Mouse (Mus musculus) gastrocnemius, adult 18-20 months (tissue): ENCODE measurements around the gene Map3k11. TPM values are rescaled to one million over a fixed set of nuclear protein-coding genes. Genes with fewer than 3 reads are reported as not detected.
"Not testable (repeated sequence)": the region's sequence is repeated elsewhere in the genome, so short reads cannot be mapped to it uniquely, and the experiment has no call there.

Source experiments
- DNase-seq: peaks from one replicate; pipeline ENCODE4 v3.0.0; 2021; ENCODE audit warnings: low spot score
- total RNA-seq, 2 experiments: library from RNA; stranded (reverse); gene quantifications; 2 replicates each; pipeline ENCODE4 v1.2.3; 2021

The Map3k11 gene
- total RNA-seq, 2 experiments from 2014 or later = 8.6 to 9.4 TPM

- no peak for DNase-seq
These were observed 23.1 kb upstream of the Map3k11 start for GRCm38 (mm10) chr19:5665465-5665864.

GRCm38 (mm10) chr19:5666386-5666785 lies 22.2 kb upstream of the Map3k11 start:
- DNase-seq = no peak

- no peak for DNase-seq
These were observed 20.2 kb upstream of the Map3k11 start for GRCm38 (mm10) chr19:5668372-5668771.

- DNase-seq = no peak
These were observed 8.1 kb upstream of the Map3k11 start for GRCm38 (mm10) chr19:5680432-5680831.

- no peak for DNase-seq
These were observed 4.3 kb upstream of the Map3k11 start for GRCm38 (mm10) chr19:5684236-5684635.

GRCm38 (mm10) chr19:5684985-5685384 lies 3.6 kb upstream of the Map3k11 start:
- DNase-seq = no peak

GRCm38 (mm10) chr19:5685431-5685830 lies 3.1 kb upstream of the Map3k11 start:
- no peak for DNase-seq

- DNase-seq = no peak
These were observed 2.7 kb upstream of the Map3k11 start for GRCm38 (mm10) chr19:5685861-5686260.

GRCm38 (mm10) chr19:5686437-5686836 lies 2.1 kb upstream of the Map3k11 start:
- no peak for DNase-seq

- not testable (repeated sequence) for DNase-seq
These were observed 1.6 kb upstream of the Map3k11 start for GRCm38 (mm10) chr19:5686954-5687353.

GRCm38 (mm10) chr19:5687738-5688137 lies 804 bp upstream of the Map3k11 start:
- DNase-seq = no peak

GRCm38 (mm10) chr19:5689088-5689428 lies 516 bp downstream of the Map3k11 start:
- no peak for DNase-seq

- peak; percentile 89 for DNase-seq
These were observed 1.2 kb downstream of the Map3k11 start for GRCm38 (mm10) chr19:5689565-5690342.

- DNase-seq = no peak
These were observed 1.8 kb downstream of the Map3k11 start for GRCm38 (mm10) chr19:5690343-5690735.

- no peak for DNase-seq
These were observed 3.1 kb downstream of the Map3k11 start for GRCm38 (mm10) chr19:5691601-5692000.

- DNase-seq = no peak
These were observed 3.8 kb downstream of the Map3k11 start for GRCm38 (mm10) chr19:5692086-5692912.

- DNase-seq = no peak
These were observed 4.4 kb downstream of the Map3k11 start for GRCm38 (mm10) chr19:5692913-5693396.

- DNase-seq = no peak
These were observed 5.3 kb downstream of the Map3k11 start for GRCm38 (mm10) chr19:5693801-5694200.

- no peak for DNase-seq
These were observed 7.4 kb downstream of the Map3k11 start for GRCm38 (mm10) chr19:5695849-5696462.

- DNase-seq = no peak
These were observed 15.7 kb downstream of the Map3k11 start, which contains the start of gene Kcnk7 for GRCm38 (mm10) chr19:5704163-5704800. Kcnk7 (plus strand) TSS chr19:5704367.

GRCm38 (mm10) chr19:5704801-5705571 lies 16.4 kb downstream of the Map3k11 start:
- no peak for DNase-seq
